Mouse (Mus musculus) adrenal gland, adult (tissue): Measurements from ENCODE around the gene Met.

Experiments used
- DNase-seq, 2 experiments: peaks; one replicate each; pipeline ENCODE4 v3.0.0; 2022 to 2023; ENCODE audit warnings: low spot score in 1 of 2; ENCODE audit not compliant: inconsistent age in 2 of 2

The Met gene

GRCm38 (mm10) chr6:17599373-17599772 is 135.8 kb downstream of the Met start:
- no peak for DNase-seq

- DNase-seq: no peak
Observed at GRCm38 (mm10) chr6:17601526-17601925, 137.9 kb downstream of the Met start.

GRCm38 (mm10) chr6:17606915-17607314 is 143.3 kb downstream of the Met start:
- DNase-seq: no peak

- DNase-seq: no peak
Observed at GRCm38 (mm10) chr6:17611352-17612010, 147.9 kb downstream of the Met start.

GRCm38 (mm10) chr6:17612652-17613051 is 149.1 kb downstream of the Met start:
- no peak for DNase-seq

GRCm38 (mm10) chr6:17620823-17621222 is 157.2 kb downstream of the Met start:
- DNase-seq: no peak

- no peak for DNase-seq
Observed at GRCm38 (mm10) chr6:17621436-17621835, 157.8 kb downstream of the Met start.
